In genomic region chr17:70430452-70430787, GRCm38 (mm10) we compare ENCODE assay signal across 8 mouse cellular contexts.
DNase-seq lines count a peak whose midpoint lies in the region; ATAC-seq and TF ChIP-seq lines count a peak whose summit lies in the region.

No protein-coding gene starts in this region.

- H3K27ac ChIP-seq in forebrain, postnatal 0 days (ENCODE audit: low read depth, low read length) = no peak overlapping the region

- peak; percentile 61; the same call in 1 of the 2 replicates for ATAC-seq in forebrain, postnatal 0 days
- no peak for ATAC-seq in erythroid progenitor cell, adult 5-6 weeks (replicated peaks; ENCODE audit: low FRiP score, poor library complexity, severe bottlenecking)

- H3K4me3 ChIP-seq in E14TG2a.4 (replicated peaks; ENCODE audit: low read length) = no peak overlapping the region
- no peak overlapping the region for H3K4me3 ChIP-seq in forebrain, postnatal 0 days (ENCODE audit: low read depth, low read length)

- 14% methylated on average over 5 of the region's 5 CpGs for WGBS in forebrain, postnatal 0 days

- intact Hi-C loops in left cerebral cortex, postnatal 10 days (cut with DNase I) = loop anchor here (2.0 to 10.0 kb wide), 3 partner anchors 202 to 534 kb away; no protein-coding TSS in a partner anchor

- no peak overlapping the region for H3K9ac ChIP-seq in forebrain, postnatal 0 days

- TF ChIP-seq CTCF in E14TG2a.4 (conservative IDR thresholded peaks at IDR 0.05; ENCODE audit: low read length) = peak; percentile 69
- peak; percentile 79 for TF ChIP-seq CTCF in forebrain, postnatal 0 days (IDR thresholded peaks at IDR 0.05; ENCODE audit: low read depth)

- H3K9me3 ChIP-seq in E14TG2a.4 (ENCODE audit: low read length) = no peaks in the 10 kb centered on the region
- H3K9me3 ChIP-seq in forebrain, postnatal 0 days (ENCODE audit: low read length) = no peaks in the 10 kb centered on the region

- H3K4me1 ChIP-seq in E14TG2a.4 (replicated peaks; ENCODE audit: low read depth, low read length) = no peaks in the 10 kb centered on the region
- H3K4me1 ChIP-seq in forebrain, postnatal 0 days (ENCODE audit: insufficient read depth) = 0 out of 2 replicates have a peak, but pooled peaks cover 11% of the 10 kb centered on the region

- no peaks in the 10 kb centered on the region for H3K36me3 ChIP-seq in E14TG2a.4 (ENCODE audit: insufficient read depth, low read length)
- H3K36me3 ChIP-seq in forebrain, postnatal 0 days (ENCODE audit: insufficient read depth) = no peaks in the 10 kb centered on the region

- H3K4me2 ChIP-seq in forebrain, postnatal 0 days (ENCODE audit: low read depth) = peak overlapping the region; percentile 41; the same call in 1 of the 2 replicates

- DNase-seq in heart, adult 18-20 months = peak; percentile 2 to 36
- no peak for DNase-seq in heart, adult 8-10 months (ENCODE audit: low spot score)
- DNase-seq in brain, embryonic 18.5 days (ENCODE audit: low read depth, low spot score) = peak; percentile 42
- DNase-seq in forebrain, postnatal 0 days = peak; percentile 90
- DNase-seq in left cerebral cortex, postnatal 10 days (ENCODE audit: extremely low spot score in 1 of 2, low spot score in 2 of 2) = peak; percentile 54 to 62
- peak; percentile 45 for DNase-seq in neural tube, embryonic 10.5 days (ENCODE audit: extremely low spot score, low spot score)

- H3K27me3 ChIP-seq in E14TG2a.4 (ENCODE audit: insufficient read depth, low read length) = 0 out of 2 replicates have a peak, but pooled peaks cover 5% of the 10 kb centered on the region
- no peaks in the 10 kb centered on the region for H3K27me3 ChIP-seq in forebrain, postnatal 0 days (ENCODE audit: insufficient read depth, low read length)
